Mouse (Mus musculus): ENCODE results near the gene Lemd2.
"Not testable (repeated sequence)": the region's sequence is repeated elsewhere in the genome, so short reads cannot be mapped to it uniquely, and the experiment has no call there.

DNA sequence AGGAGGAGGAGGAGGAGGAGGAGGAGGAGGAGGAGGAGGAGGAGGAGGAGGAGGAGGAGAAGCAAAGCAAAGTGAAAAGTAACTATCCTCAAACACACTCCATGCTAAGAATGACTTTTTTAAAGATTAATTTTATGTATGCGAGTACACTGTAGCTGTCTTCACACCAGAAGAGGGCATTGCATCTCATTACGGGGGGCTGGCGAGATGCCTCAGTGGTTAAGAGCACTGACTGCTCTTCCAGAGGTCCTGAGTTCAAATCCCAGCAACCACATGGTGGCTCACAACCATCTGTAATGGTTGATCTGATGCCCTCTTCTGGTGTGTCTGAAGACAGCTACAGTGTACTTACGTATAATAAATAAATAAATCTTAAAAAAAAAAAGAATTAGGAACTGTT is 27.3 kb upstream of the Lemd2 start:
- not testable (repeated sequence) for TF ChIP-seq CTCF, EP300 (IDR thresholded peaks at IDR 0.05; ENCODE audit: low read depth)

Measured in liver, embryonic 14.5 days (tissue).